Mouse (Mus musculus) embryonic facial prominence, embryonic 10.5 days (tissue): ENCODE measurements around the gene Dab2ip. TPM values are rescaled to one million over a fixed set of nuclear protein-coding genes. Genes with fewer than 3 reads are reported as not detected.

Experiments
- DNase-seq: peaks from one replicate; pipeline ENCODE4 v3.0.0-alpha.2; 2017; ENCODE audit warnings: low spot score
- H3K27ac ChIP-seq: fragments of 300-500 bp; sonication (generic); replicated peaks from 2 replicates; pipeline ENCODE4 v1.5.1; 2016; ENCODE audit warnings: mild to moderate bottlenecking
- H3K27me3 ChIP-seq: fragments of 300-500 bp; sonication (generic); replicated peaks from 2 replicates; pipeline ENCODE4 v1.6.1; 2016; ENCODE audit warnings: low read depth, mild to moderate bottlenecking; ENCODE audit not compliant: poor library complexity, severe bottlenecking
- H3K36me3 ChIP-seq: fragments of 300-500 bp; sonication (generic); replicated peaks from 2 replicates; pipeline ENCODE4 v1.6.1; 2016; ENCODE audit warnings: mild to moderate bottlenecking, moderate library complexity
- H3K4me1 ChIP-seq: fragments of 300-500 bp; sonication (generic); 2 replicates; pipeline ENCODE4 v1.6.1; 2016
- H3K4me3 ChIP-seq: fragments of 300-500 bp; sonication (generic); 2 replicates; pipeline ENCODE4 v1.5.1; 2016; ENCODE audit warnings: mild to moderate bottlenecking, moderate library complexity
- H3K9me3 ChIP-seq: fragments of 300-500 bp; sonication (generic); 2 replicates; pipeline ENCODE4 v1.6.1; 2016; ENCODE audit warnings: mild to moderate bottlenecking
- WGBS: fragments of 180-500 bp; shearing (Covaris S2); methylation state at CpG from one replicate; pipeline ENCODE4 v1.1.7; 2016; 5-methylcytosine and 5-hydroxymethylcytosine counted together
- polyA plus RNA-seq: library from polyadenylated mRNA; unstranded; fragments of >200 nt; fragmentation: Nextera tagmentation; extraction: Ambion mirVana; gene quantifications from 2 replicates; pipeline ENCODE4 v1.2.1, GENCODE M21; 2016

Gene Dab2ip
- polyA plus RNA-seq, 1 experiment from 2014 or later = 34.7 TPM

GRCm38 (mm10) chr2:35533646-35534045 lies 24.4 kb upstream of the Dab2ip start:
- 76% methylated on average over 9 of the region's 9 CpGs for WGBS
- Histone ChIP-seq H3K4me3 (no peak overlapping the region), H3K4me1 (0 out of 2 replicates have a peak, but pooled peaks cover 5% of the 10 kb centered on the region), H3K9me3 (no peaks in the 10 kb centered on the region), H3K27me3 (no peaks in the 10 kb centered on the region), H3K36me3 (no peaks in the 10 kb centered on the region), H3K27ac (no peak overlapping the region)
- DNase-seq = no peak

GRCm38 (mm10) chr2:35539276-35539972 lies 18.6 kb upstream of the Dab2ip start:
- DNase-seq = peak; percentile 93
- H3K27me3 ChIP-seq = no peaks in the 10 kb centered on the region
- 6% methylated on average over 13 of the region's 13 CpGs for WGBS
- H3K27ac ChIP-seq = peak overlapping the region; percentile 70
- no peaks in the 10 kb centered on the region for H3K9me3 ChIP-seq
- H3K4me3 ChIP-seq = peak overlapping the region; percentile 21; the same call in 1 of the 2 replicates
- H3K4me1 ChIP-seq = peaks cover 5% of the 10 kb centered on the region
- H3K36me3 ChIP-seq = no peaks in the 10 kb centered on the region

- Histone ChIP-seq H3K4me3 (no peak overlapping the region), H3K9me3 (no peaks in the 10 kb centered on the region), H3K36me3 (no peaks in the 10 kb centered on the region), H3K4me1 (peaks cover 16% of the 10 kb centered on the region), H3K27ac (no peak overlapping the region), H3K27me3 (0 out of 2 replicates have a peak, but pooled peaks cover 1% of the 10 kb centered on the region)
- 42% methylated on average over 4 of the region's 4 CpGs for WGBS
- DNase-seq = no peak
Observed at GRCm38 (mm10) chr2:35540798-35541197, 17.3 kb upstream of the Dab2ip start.

GRCm38 (mm10) chr2:35544717-35545116 lies 13.3 kb upstream of the Dab2ip start:
- WGBS = 8% methylated on average over 14 of the region's 14 CpGs
- peaks cover 11% of the 10 kb centered on the region for H3K4me1 ChIP-seq
- no peaks in the 10 kb centered on the region for H3K36me3 ChIP-seq
- DNase-seq = peak; percentile 81
- peak overlapping the region; percentile 35 for H3K4me3 ChIP-seq
- H3K27me3 ChIP-seq = peaks cover 5% of the 10 kb centered on the region; the same call in 1 of the 2 replicates
- no peak overlapping the region for H3K27ac ChIP-seq
- no peaks in the 10 kb centered on the region for H3K9me3 ChIP-seq

GRCm38 (mm10) chr2:35545125-35545590 lies 12.9 kb upstream of the Dab2ip start:
- Histone ChIP-seq H3K4me3 (peak overlapping the region; percentile 35), H3K27ac (0 out of 2 replicates have a peak overlapping the region, but pooled peaks have one; percentile 40), H3K4me1 (peaks cover 11% of the 10 kb centered on the region), H3K36me3 (no peaks in the 10 kb centered on the region), H3K27me3 (peaks cover 8% of the 10 kb centered on the region; the same call in 1 of the 2 replicates), H3K9me3 (no peaks in the 10 kb centered on the region)
- WGBS = 28% methylated on average over 7 of the region's 7 CpGs
- no peak for DNase-seq

- 88% methylated on average over 6 of the region's 6 CpGs for WGBS
- Histone ChIP-seq H3K9me3 (no peaks in the 10 kb centered on the region), H3K4me3 (no peak overlapping the region)
Observed at GRCm38 (mm10) chr2:35546462-35546861, 11.6 kb upstream of the Dab2ip start.

GRCm38 (mm10) chr2:35549191-35549590 lies 8.9 kb upstream of the Dab2ip start:
- WGBS = 69% methylated on average over 4 of the region's 4 CpGs
- H3K36me3 ChIP-seq = no peaks in the 10 kb centered on the region
- no peak overlapping the region for H3K27ac ChIP-seq
- H3K4me1 ChIP-seq = peaks cover 11% of the 10 kb centered on the region
- no peak for DNase-seq
- no peak overlapping the region for H3K4me3 ChIP-seq
- no peaks in the 10 kb centered on the region for H3K9me3 ChIP-seq
- H3K27me3 ChIP-seq = peaks cover 12% of the 10 kb centered on the region; the same call in 1 of the 2 replicates

More at GRCm38 (mm10) chr2:35546462-35546861, 11.6 kb upstream of the Dab2ip start:
- peaks cover 8% of the 10 kb centered on the region; the same call in 1 of the 2 replicates for H3K27me3 ChIP-seq
- H3K27ac ChIP-seq = no peak overlapping the region
- DNase-seq = no peak
- no peaks in the 10 kb centered on the region for H3K36me3 ChIP-seq
- H3K4me1 ChIP-seq = peaks cover 11% of the 10 kb centered on the region

- DNase-seq = no peak
- 87% methylated on average over 9 of the region's 9 CpGs for WGBS
- Histone ChIP-seq H3K36me3 (no peaks in the 10 kb centered on the region), H3K4me3 (no peak overlapping the region), H3K27me3 (peaks cover 12% of the 10 kb centered on the region; the same call in 1 of the 2 replicates), H3K9me3 (no peaks in the 10 kb centered on the region), H3K4me1 (peaks cover 6% of the 10 kb centered on the region), H3K27ac (no peak overlapping the region)
Observed at GRCm38 (mm10) chr2:35550097-35550496, 8.0 kb upstream of the Dab2ip start.

GRCm38 (mm10) chr2:35556918-35557486 lies 1.1 kb upstream of the Dab2ip start:
- no peaks in the 10 kb centered on the region for H3K36me3 ChIP-seq
- peaks cover 43% of the 10 kb centered on the region for H3K4me1 ChIP-seq
- DNase-seq = no peak
- no peaks in the 10 kb centered on the region for H3K9me3 ChIP-seq
- peaks cover 14% of the 10 kb centered on the region for H3K27me3 ChIP-seq
- WGBS = 73% methylated on average over 5 of the region's 5 CpGs
- H3K4me3 ChIP-seq = no peak overlapping the region
- peak overlapping the region; percentile 57 for H3K27ac ChIP-seq

GRCm38 (mm10) chr2:35558826-35559550 lies 922 bp downstream of the Dab2ip start:
- Histone ChIP-seq H3K27me3 (peaks cover 11% of the 10 kb centered on the region), H3K4me3 (peak overlapping the region; percentile 36; the same call in 1 of the 2 replicates), H3K9me3 (no peaks in the 10 kb centered on the region), H3K4me1 (peaks cover 43% of the 10 kb centered on the region), H3K27ac (peak overlapping the region; percentile 77), H3K36me3 (no peaks in the 10 kb centered on the region)
- 57% methylated on average over 4 of the region's 4 CpGs for WGBS
- peak; percentile 27 for DNase-seq

- H3K36me3 ChIP-seq = no peaks in the 10 kb centered on the region
- WGBS = 46% methylated on average over 2 of the region's 2 CpGs
- peaks cover 43% of the 10 kb centered on the region for H3K4me1 ChIP-seq
- DNase-seq = no peak
- H3K27ac ChIP-seq = peak overlapping the region; percentile 77
- no peak overlapping the region for H3K4me3 ChIP-seq
- H3K9me3 ChIP-seq = no peaks in the 10 kb centered on the region
- peaks cover 11% of the 10 kb centered on the region for H3K27me3 ChIP-seq
Observed at GRCm38 (mm10) chr2:35559551-35559835, 1.4 kb downstream of the Dab2ip start.

- 83% methylated on average over 4 of the region's 4 CpGs for WGBS
- Histone ChIP-seq H3K4me3 (no peak overlapping the region), H3K36me3 (no peaks in the 10 kb centered on the region), H3K9me3 (no peaks in the 10 kb centered on the region), H3K27ac (no peak overlapping the region), H3K4me1 (peaks cover 15% of the 10 kb centered on the region), H3K27me3 (no peaks in the 10 kb centered on the region)
- DNase-seq = no peak
Observed at GRCm38 (mm10) chr2:35563722-35564121, 5.7 kb downstream of the Dab2ip start.
